Mouse (Mus musculus) liver, postnatal 0 days (tissue): ENCODE results near the gene Inpp4b.

ENCODE experiments used
- CTCF ChIP-seq: sonication (generic); IDR thresholded peaks from 2 replicates; pipeline ENCODE4 v1.5.1; 2016; ENCODE audit warnings: antibody characterized with exemption, low read depth
- EP300 ChIP-seq: IDR thresholded peaks from 2 replicates; pipeline ENCODE4 v1.6.1; 2016; ENCODE audit warnings: antibody characterized with exemption, low read depth, mild to moderate bottlenecking

DNA sequence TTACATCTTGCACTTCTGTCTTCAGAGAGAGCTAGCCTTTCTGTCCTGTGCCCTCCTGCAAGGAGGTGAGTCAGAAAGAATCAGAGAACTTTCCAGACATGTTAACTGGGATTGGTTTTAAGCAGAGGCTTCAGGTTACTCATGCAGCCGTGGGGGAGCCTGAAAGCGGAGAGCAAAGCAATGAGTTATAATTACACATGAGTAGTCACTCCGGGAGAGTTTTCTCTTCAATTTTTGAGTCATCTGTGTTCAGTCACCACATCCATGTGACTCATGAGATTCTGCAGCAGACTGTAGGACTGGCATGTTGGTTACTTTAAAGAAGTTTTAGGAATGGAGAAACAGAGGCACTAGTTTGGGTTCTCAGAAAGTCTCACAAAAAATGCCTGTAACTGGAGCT, 524.7 kb downstream of the Inpp4b start:
- TF ChIP-seq EP300 (no peak), CTCF (no peak)
